ENCODE assay signal across 10 mouse cellular contexts in genomic region chr1:182086759-182087158, GRCm38 (mm10). TPM values are rescaled to one million over a fixed set of nuclear protein-coding genes. Genes with fewer than 3 reads are reported as not detected.
DNase-seq lines count a peak whose midpoint lies in the region; ATAC-seq lines count a peak whose summit lies in the region.
"Had no signal": no experiment of that assay in that cellular context is flagged by ENCODE, and none has a peak within 500 bp of the region (broad histone marks: within the 10 kb centered on the region; RNA-seq: fewer than 3 reads in every experiment).

No protein-coding gene starts in this region.

- H3K4me2 ChIP-seq in forebrain, embryonic 12.5 days: no peak overlapping the region
- no peak overlapping the region for H3K4me2 ChIP-seq in forebrain, embryonic 11.5 days (ENCODE audit: low read depth, low read length, severe bottlenecking)
- H3K4me2 ChIP-seq in stomach, embryonic 16.5 days (ENCODE audit: low read depth, low read length): no peak overlapping the region

- 44% methylated on average over 7 of the region's 7 CpGs for WGBS in forebrain, embryonic 12.5 days
- 49% methylated on average over 7 of the region's 7 CpGs for WGBS in forebrain, embryonic 11.5 days
- WGBS in stomach, embryonic 16.5 days: 36% methylated on average over 7 of the region's 7 CpGs

- H3K36me3 ChIP-seq in forebrain, embryonic 12.5 days (replicated peaks): no peaks in the 10 kb centered on the region
- H3K36me3 ChIP-seq in forebrain, embryonic 11.5 days (ENCODE audit: control insufficient read depth, insufficient read depth, low read length): no peaks in the 10 kb centered on the region
- no peaks in the 10 kb centered on the region for H3K36me3 ChIP-seq in stomach, embryonic 16.5 days (ENCODE audit: control insufficient read depth, insufficient read depth, low read length)

- no peak for ATAC-seq in forebrain, embryonic 12.5 days (ENCODE audit: low FRiP score)
- no peak for ATAC-seq in forebrain, embryonic 11.5 days (replicated peaks; ENCODE audit: low FRiP score)
- no peak for ATAC-seq in stomach, embryonic 16.5 days (ENCODE audit: insufficient read depth, low FRiP score)

- intact Hi-C loops in gastrocnemius, postnatal 36 days (cut with DNase I): no loop called here

- no peak overlapping the region for H3K9ac ChIP-seq in forebrain, embryonic 12.5 days
- H3K9ac ChIP-seq in forebrain, embryonic 11.5 days (ENCODE audit: low read length): no peak overlapping the region
- H3K9ac ChIP-seq in stomach, embryonic 16.5 days (ENCODE audit: low read length): no peak overlapping the region; the same call in 1 of the 2 replicates

- no peaks in the 10 kb centered on the region for H3K27me3 ChIP-seq in forebrain, embryonic 12.5 days
- H3K27me3 ChIP-seq in forebrain, embryonic 11.5 days (ENCODE audit: control insufficient read depth, insufficient read depth, low read length): no peaks in the 10 kb centered on the region
- no peaks in the 10 kb centered on the region for H3K27me3 ChIP-seq in stomach, embryonic 16.5 days (ENCODE audit: control insufficient read depth, insufficient read depth, low read length)

- peaks cover 37% of the 10 kb centered on the region for H3K4me1 ChIP-seq in forebrain, embryonic 12.5 days
- peaks cover 5% of the 10 kb centered on the region; the same call in 1 of the 2 replicates for H3K4me1 ChIP-seq in forebrain, embryonic 11.5 days (replicated peaks; ENCODE audit: control insufficient read depth, insufficient read depth, low read length)
- H3K4me1 ChIP-seq in stomach, embryonic 16.5 days (ENCODE audit: control insufficient read depth, insufficient read depth, low read length): peaks cover 53% of the 10 kb centered on the region

- H3K9me3 ChIP-seq in forebrain, embryonic 12.5 days: no peaks in the 10 kb centered on the region
- no peaks in the 10 kb centered on the region for H3K9me3 ChIP-seq in forebrain, embryonic 11.5 days (ENCODE audit: control insufficient read depth, low read length)
- no peaks in the 10 kb centered on the region for H3K9me3 ChIP-seq in stomach, embryonic 16.5 days (replicated peaks; ENCODE audit: control insufficient read depth, low read length)
- H3K9me3 ChIP-seq: megakaryocyte, embryonic 14.5 days had no signal

- H3K4me3 ChIP-seq in forebrain, embryonic 12.5 days (replicated peaks): no peak overlapping the region
- H3K4me3 ChIP-seq in forebrain, embryonic 11.5 days (ENCODE audit: low read depth, low read length): no peak overlapping the region
- H3K4me3 ChIP-seq in stomach, embryonic 16.5 days (replicated peaks; ENCODE audit: low read length): no peak overlapping the region
- H3K4me3 ChIP-seq: erythroblast, embryonic 14.5 days; megakaryocyte, embryonic 14.5 days had no signal

- 0 out of 2 replicates have a peak overlapping the region, but pooled peaks have one; percentile 9 for H3K27ac ChIP-seq in forebrain, embryonic 12.5 days
- no peak overlapping the region for H3K27ac ChIP-seq in forebrain, embryonic 11.5 days (ENCODE audit: low read depth, low read length)
- H3K27ac ChIP-seq in stomach, embryonic 16.5 days (ENCODE audit: low read length): peak overlapping the region; percentile 11; the same call in 1 of the 2 replicates

- DNase-seq in forebrain, embryonic 11.5 days (ENCODE audit: low spot score): no peak
- DNase-seq in right cerebral cortex, adult 18-20 months: peak; percentile 63
- no peak for DNase-seq in right cerebral cortex, postnatal 25 days
- peak; percentile 26 to 39 for DNase-seq in left cerebral cortex, adult 18-20 months (ENCODE audit: low spot score in 2 of 2)
- DNase-seq in urinary bladder, postnatal 14 days (ENCODE audit: low spot score): no peak
- no peak for DNase-seq in gastrocnemius, postnatal 36 days

RNA-seq across cellular contexts. Expression of gene Srp9, which starts 37.8 kb away (rescaled TPM):
- polyA plus RNA-seq in forebrain, embryonic 12.5 days (2016; fragmentation: Nextera tagmentation; extraction: Ambion mirVana): 156 and 160 TPM in 2 replicates
- 143 and 151 TPM in 2 replicates for polyA plus RNA-seq in forebrain, embryonic 11.5 days (2014; fragmentation: Nextera tagmentation; extraction: Ambion mirVana)
- total RNA-seq in left cerebral cortex, adult 18-20 months (2021): 10 to 100 TPM; 64.7 to 68.9 TPM
- polyA plus RNA-seq in stomach, embryonic 16.5 days (2015; fragmentation: Nextera tagmentation; extraction: Ambion mirVana): 140 and 160 TPM in 2 replicates
- 10 to 100 TPM; 38.7 to 42.4 TPM for total RNA-seq in gastrocnemius, postnatal 36 days (2021)

Comparison
In these comparisons a context has a peak if more than half of its experiments do, and no peak if none do; other contexts are left out.
1. DNase-seq: peak in right cerebral cortex, adult 18-20 months (single experiment) and left cerebral cortex, adult 18-20 months (2 of 2); none in forebrain, embryonic 11.5 days (single experiment), right cerebral cortex, postnatal 25 days (single experiment), urinary bladder, postnatal 14 days (single experiment) and gastrocnemius, postnatal 36 days (0 of 2).